Mouse (Mus musculus): ENCODE results near the gene Slc47a2. TPM values are rescaled to one million over a fixed set of nuclear protein-coding genes. Genes with fewer than 3 reads are reported as not detected.

The Slc47a2 gene
- polyA plus RNA-seq, 1 experiment from 2014 or later: 0.19 TPM

DNA sequence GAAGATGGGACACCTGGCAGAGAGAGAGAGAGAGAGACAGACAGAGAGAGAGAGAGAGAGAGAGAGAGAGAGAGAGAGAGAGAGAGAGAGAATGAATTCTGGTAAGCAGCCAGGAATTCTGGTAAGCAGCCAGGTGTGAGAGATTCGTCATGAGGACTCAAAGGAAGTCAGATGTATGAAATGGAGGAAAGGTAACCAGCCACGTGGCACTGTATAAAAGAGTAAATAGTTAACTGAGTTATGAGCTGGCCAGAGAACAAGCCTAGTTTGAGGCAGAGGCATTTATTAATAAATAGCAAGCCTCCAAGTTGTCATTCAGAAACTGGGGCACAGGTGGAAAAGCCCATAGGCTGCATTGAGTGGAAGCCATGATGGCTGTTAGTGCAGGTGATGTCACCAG lies 44.8 kb downstream of the Slc47a2 start:
- Histone ChIP-seq H3K27me3 (replicated peaks; ENCODE audit: insufficient read depth, low read length) (no peaks in the 10 kb centered on the region), H3K4me2 (replicated peaks; ENCODE audit: low read depth, low read length) (no peak overlapping the region), H3K9me3 (ENCODE audit: low read length) (no peaks in the 10 kb centered on the region), H3K4me3 (ENCODE audit: low read depth, low read length) (no peak overlapping the region), H3K9ac (replicated peaks; ENCODE audit: low read depth) (no peak overlapping the region), H3K36me3 (ENCODE audit: insufficient read depth, low read length) (no peaks in the 10 kb centered on the region), H3K27ac (ENCODE audit: low read length) (no peak overlapping the region), H3K4me1 (ENCODE audit: insufficient read depth, low read depth, low read length) (peaks cover 5% of the 10 kb centered on the region; the same call in 1 of the 2 replicates)
- TF ChIP-seq EP300 (IDR thresholded peaks at IDR 0.05) (no peak), CTCF (IDR thresholded peaks at IDR 0.05) (no peak)
- DNase-seq (ENCODE audit: low spot score): no peak
- 42% methylated on average over 2 of the region's 2 CpGs for WGBS
- no peak for ATAC-seq

DNA sequence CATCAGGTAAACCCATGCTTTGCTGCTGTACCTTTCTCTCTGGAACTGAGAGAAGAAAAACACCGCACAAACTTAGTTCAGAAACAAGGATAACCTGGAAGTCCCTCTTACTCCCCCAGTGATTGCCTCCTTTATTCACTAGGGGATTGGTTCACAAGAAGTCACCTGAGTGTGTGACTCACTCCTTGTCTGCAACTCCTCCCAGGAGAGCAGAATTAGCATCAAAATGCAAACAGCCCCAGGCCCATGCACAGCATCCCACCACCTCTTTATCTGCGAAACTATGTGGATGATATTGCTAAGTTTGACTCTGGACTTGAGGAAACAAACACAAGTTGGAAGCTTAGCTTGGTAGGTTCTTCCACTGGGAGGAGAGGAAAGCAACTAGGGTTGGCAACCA lies 45.3 kb downstream of the Slc47a2 start:
- no peaks in the 10 kb centered on the region for H3K27me3 ChIP-seq (replicated peaks; ENCODE audit: insufficient read depth, low read length)
- DNase-seq (ENCODE audit: low spot score) (no peak), ATAC-seq (no peak)
- no peaks in the 10 kb centered on the region for H3K9me3 ChIP-seq (ENCODE audit: low read length)
- H3K36me3 ChIP-seq (ENCODE audit: insufficient read depth, low read length): no peaks in the 10 kb centered on the region
- no peak overlapping the region for H3K4me3 ChIP-seq (ENCODE audit: low read depth, low read length)
- no peak overlapping the region for H3K4me2 ChIP-seq (replicated peaks; ENCODE audit: low read depth, low read length)
- no peak overlapping the region for H3K27ac ChIP-seq (ENCODE audit: low read length)
- TF ChIP-seq EP300 (IDR thresholded peaks at IDR 0.05) (no peak), CTCF (IDR thresholded peaks at IDR 0.05) (no peak)
- peaks cover 5% of the 10 kb centered on the region; the same call in 1 of the 2 replicates for H3K4me1 ChIP-seq (ENCODE audit: insufficient read depth, low read depth, low read length)
- no peak overlapping the region for H3K9ac ChIP-seq (replicated peaks; ENCODE audit: low read depth)
- whole genome bisulfite sequencing: 84% methylated on average over 2 of the region's 2 CpGs

DNA sequence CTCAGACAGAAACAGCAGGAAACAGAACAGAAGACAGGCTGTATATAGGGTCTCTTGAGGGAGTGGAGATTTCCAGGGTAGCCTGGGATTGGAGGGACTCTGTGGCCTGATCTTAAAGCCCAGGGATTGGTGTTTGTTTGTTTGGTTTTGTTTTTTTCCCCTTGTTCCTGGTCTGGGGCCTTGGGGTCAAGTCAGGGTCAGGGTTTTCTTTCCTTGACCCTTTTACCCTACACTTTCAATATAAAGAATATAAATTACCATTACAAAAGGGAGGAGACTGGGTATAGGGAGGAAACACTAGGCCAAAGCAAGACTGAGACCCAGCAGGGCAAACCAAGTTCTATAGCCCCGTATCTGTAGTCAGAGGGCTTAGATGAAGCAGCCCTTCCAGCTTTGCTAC lies 46.1 kb downstream of the Slc47a2 start:
- Histone ChIP-seq H3K27me3 (replicated peaks; ENCODE audit: insufficient read depth, low read length) (no peaks in the 10 kb centered on the region), H3K4me2 (replicated peaks; ENCODE audit: low read depth, low read length) (no peak overlapping the region), H3K4me1 (ENCODE audit: insufficient read depth, low read depth, low read length) (peaks cover 5% of the 10 kb centered on the region; the same call in 1 of the 2 replicates), H3K4me3 (ENCODE audit: low read depth, low read length) (no peak overlapping the region), H3K27ac (ENCODE audit: low read length) (no peak overlapping the region), H3K9ac (replicated peaks; ENCODE audit: low read depth) (no peak overlapping the region), H3K36me3 (ENCODE audit: insufficient read depth, low read length) (no peaks in the 10 kb centered on the region), H3K9me3 (ENCODE audit: low read length) (no peaks in the 10 kb centered on the region)
- 88% methylated on average over 1 of the region's 1 CpGs for WGBS
- TF ChIP-seq EP300 (IDR thresholded peaks at IDR 0.05) (no peak), CTCF (IDR thresholded peaks at IDR 0.05) (no peak)
- ATAC-seq (no peak), DNase-seq (ENCODE audit: low spot score) (no peak)

DNA sequence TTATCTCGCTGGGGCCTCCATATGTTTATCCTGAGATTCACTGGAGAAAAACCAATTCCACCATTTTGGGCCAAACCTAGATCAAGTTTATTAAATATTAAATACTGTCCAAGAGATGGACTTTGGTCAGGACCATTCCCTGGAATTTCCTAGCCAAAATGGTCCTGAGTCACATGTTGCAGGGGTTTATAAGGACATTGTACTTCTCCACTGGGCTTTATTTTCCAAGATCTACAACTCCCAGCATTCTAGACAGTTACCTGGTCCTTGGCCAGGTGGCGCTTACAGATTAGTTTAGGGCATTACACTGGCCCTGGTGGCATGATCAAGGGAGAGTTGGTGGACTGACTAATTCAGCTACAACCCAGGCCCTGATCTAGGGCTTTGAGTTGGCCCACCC lies 47.1 kb downstream of the Slc47a2 start:
- Histone ChIP-seq H3K9me3 (ENCODE audit: low read length) (no peaks in the 10 kb centered on the region), H3K9ac (replicated peaks; ENCODE audit: low read depth) (no peak overlapping the region), H3K4me3 (ENCODE audit: low read depth, low read length) (no peak overlapping the region), H3K27me3 (replicated peaks; ENCODE audit: insufficient read depth, low read length) (no peaks in the 10 kb centered on the region), H3K27ac (ENCODE audit: low read length) (no peak overlapping the region), H3K4me2 (replicated peaks; ENCODE audit: low read depth, low read length) (no peak overlapping the region), H3K36me3 (ENCODE audit: insufficient read depth, low read length) (no peaks in the 10 kb centered on the region), H3K4me1 (ENCODE audit: insufficient read depth, low read depth, low read length) (peaks cover 5% of the 10 kb centered on the region; the same call in 1 of the 2 replicates)
- TF ChIP-seq CTCF (IDR thresholded peaks at IDR 0.05): no peak
- TF ChIP-seq EP300 (IDR thresholded peaks at IDR 0.05): no peak
- ATAC-seq (no peak), DNase-seq (ENCODE audit: low spot score) (no peak)
- WGBS: 91% methylated on average over 2 of the region's 2 CpGs

DNA sequence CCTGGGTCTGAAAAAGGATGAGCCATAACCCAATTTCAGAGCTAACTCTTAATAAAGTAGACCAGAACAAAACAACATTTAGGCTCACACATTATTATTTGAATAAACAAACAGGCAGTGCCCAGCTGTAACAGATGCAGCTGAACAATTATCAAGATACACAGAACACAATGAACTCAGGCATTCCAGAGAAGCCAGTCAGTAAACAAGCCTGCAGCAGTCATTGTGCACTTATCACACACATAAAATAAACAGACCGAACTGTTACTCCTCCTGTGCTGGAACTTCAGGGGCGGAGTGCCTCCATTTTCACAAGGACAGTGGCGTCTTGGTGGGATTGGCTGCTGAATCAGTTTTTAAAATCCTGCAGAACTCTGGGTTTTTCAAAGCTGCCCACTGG lies 48.2 kb downstream of the Slc47a2 start:
- peak; percentile 81 for DNase-seq (ENCODE audit: low spot score)
- Histone ChIP-seq H3K9ac (replicated peaks; ENCODE audit: low read depth) (no peak overlapping the region), H3K27ac (ENCODE audit: low read length) (peak overlapping the region; percentile 68), H3K9me3 (ENCODE audit: low read length) (no peaks in the 10 kb centered on the region), H3K4me3 (ENCODE audit: low read depth, low read length) (no peak overlapping the region), H3K4me2 (replicated peaks; ENCODE audit: low read depth, low read length) (no peak overlapping the region), H3K36me3 (ENCODE audit: insufficient read depth, low read length) (no peaks in the 10 kb centered on the region), H3K4me1 (ENCODE audit: insufficient read depth, low read depth, low read length) (no peaks in the 10 kb centered on the region), H3K27me3 (replicated peaks; ENCODE audit: insufficient read depth, low read length) (no peaks in the 10 kb centered on the region)
- TF ChIP-seq EP300 (IDR thresholded peaks at IDR 0.05) (peak; percentile 81), CTCF (IDR thresholded peaks at IDR 0.05) (no peak)
- WGBS: 28% methylated on average over 3 of the region's 3 CpGs
- peak; percentile 79 for ATAC-seq

DNA sequence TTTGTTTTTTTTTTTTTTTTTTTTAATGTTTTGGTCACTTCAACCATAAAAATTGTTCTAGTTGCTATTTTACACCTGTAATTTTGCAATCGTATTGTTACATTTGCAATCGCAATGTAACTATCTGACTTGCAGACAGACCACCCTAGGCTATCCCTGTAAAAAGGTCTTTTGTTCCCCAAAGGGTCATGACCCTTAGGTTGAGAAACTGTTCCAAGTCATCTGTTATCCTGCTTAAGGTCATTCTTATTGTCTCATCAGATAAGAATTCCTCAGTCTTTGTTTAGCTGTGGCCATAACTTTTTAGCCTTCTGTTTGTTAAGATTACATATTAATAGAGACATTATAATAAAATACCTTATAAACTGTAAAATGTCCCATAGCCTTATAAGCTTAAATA lies 49.4 kb downstream of the Slc47a2 start:
- Histone ChIP-seq H3K9me3 (ENCODE audit: low read length) (no peaks in the 10 kb centered on the region), H3K27ac (ENCODE audit: low read length) (no peak overlapping the region), H3K4me3 (ENCODE audit: low read depth, low read length) (no peak overlapping the region), H3K9ac (replicated peaks; ENCODE audit: low read depth) (no peak overlapping the region), H3K27me3 (replicated peaks; ENCODE audit: insufficient read depth, low read length) (no peaks in the 10 kb centered on the region), H3K36me3 (ENCODE audit: insufficient read depth, low read length) (no peaks in the 10 kb centered on the region), H3K4me2 (replicated peaks; ENCODE audit: low read depth, low read length) (no peak overlapping the region), H3K4me1 (ENCODE audit: insufficient read depth, low read depth, low read length) (no peaks in the 10 kb centered on the region)
- DNase-seq (ENCODE audit: low spot score) (no peak), ATAC-seq (no peak)
- 73% methylated on average over 2 of the region's 2 CpGs for WGBS
- TF ChIP-seq EP300 (IDR thresholded peaks at IDR 0.05): no peak
- no peak for TF ChIP-seq CTCF (IDR thresholded peaks at IDR 0.05)

DNA sequence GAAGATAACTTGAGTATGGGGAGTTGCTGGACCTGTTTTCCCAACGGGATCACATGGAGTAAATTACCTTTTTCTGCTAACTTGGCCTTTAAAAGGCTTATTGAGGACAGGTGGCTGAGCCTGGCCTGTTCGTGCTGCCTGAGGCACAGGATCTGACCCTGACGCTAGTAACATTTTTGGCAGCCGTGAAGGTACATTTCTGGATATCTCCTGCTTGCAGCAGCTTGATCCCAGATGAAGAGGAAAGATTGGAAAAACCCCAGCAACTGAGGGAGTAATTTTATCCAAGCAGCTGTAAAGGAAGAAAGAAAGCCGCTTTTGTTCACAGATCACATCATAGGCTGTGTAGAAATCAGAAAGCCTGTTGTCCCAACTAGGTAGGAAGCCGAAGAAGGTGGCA lies 58.3 kb downstream of the Slc47a2 start:
- H3K4me2 ChIP-seq (replicated peaks; ENCODE audit: low read depth, low read length): no peak overlapping the region
- H3K4me1 ChIP-seq (ENCODE audit: insufficient read depth, low read depth, low read length): no peaks in the 10 kb centered on the region
- no peak overlapping the region for H3K27ac ChIP-seq (ENCODE audit: low read length)
- H3K27me3 ChIP-seq (replicated peaks; ENCODE audit: insufficient read depth, low read length): no peaks in the 10 kb centered on the region
- DNase-seq (ENCODE audit: low spot score): peak; percentile 29
- no peaks in the 10 kb centered on the region for H3K36me3 ChIP-seq (ENCODE audit: insufficient read depth, low read length)
- H3K4me3 ChIP-seq (ENCODE audit: low read depth, low read length): no peak overlapping the region
- 54% methylated on average over 6 of the region's 6 CpGs for WGBS
- no peak for TF ChIP-seq CTCF (IDR thresholded peaks at IDR 0.05)
- no peak for TF ChIP-seq EP300 (IDR thresholded peaks at IDR 0.05)
- H3K9ac ChIP-seq (replicated peaks; ENCODE audit: low read depth): no peak overlapping the region
- no peak for ATAC-seq
- H3K9me3 ChIP-seq (ENCODE audit: low read length): no peaks in the 10 kb centered on the region

Data from lung, postnatal 0 days (tissue).